Mouse (Mus musculus) C2C12 (cell line): ENCODE measurements around the gene Mctp1.

Experiments
- CEBPB ChIP-seq: IDR thresholded peaks from one replicate; pipeline ENCODE4 v1.6.1; 2011; ENCODE audit warnings: low read depth, mild to moderate bottlenecking, control low read depth, moderate library complexity
- CTCF ChIP-seq: IDR thresholded peaks from one replicate; pipeline ENCODE4 v1.5.1; 2011; ENCODE audit not compliant: control insufficient read depth, insufficient read depth, insufficient read length
- FOSL1 ChIP-seq: IDR thresholded peaks from one replicate; pipeline ENCODE4 v1.8.0; 2011; ENCODE audit warnings: mild to moderate bottlenecking, low read length; ENCODE audit not compliant: poor library complexity, insufficient read depth, severe bottlenecking
- MAX ChIP-seq: IDR thresholded peaks from one replicate; pipeline ENCODE4 v1.6.1; 2011; ENCODE audit warnings: mild to moderate bottlenecking, control low read depth
- MYOG ChIP-seq: IDR thresholded peaks from one replicate; pipeline ENCODE4 v1.6.1; 2011; ENCODE audit not compliant: control insufficient read depth, insufficient read length; ENCODE audit errors: extremely low read depth
- USF1 ChIP-seq: IDR thresholded peaks from one replicate; pipeline ENCODE4 v1.6.1; 2011; ENCODE audit warnings: low read depth, mild to moderate bottlenecking, control low read depth, moderate library complexity

DNA sequence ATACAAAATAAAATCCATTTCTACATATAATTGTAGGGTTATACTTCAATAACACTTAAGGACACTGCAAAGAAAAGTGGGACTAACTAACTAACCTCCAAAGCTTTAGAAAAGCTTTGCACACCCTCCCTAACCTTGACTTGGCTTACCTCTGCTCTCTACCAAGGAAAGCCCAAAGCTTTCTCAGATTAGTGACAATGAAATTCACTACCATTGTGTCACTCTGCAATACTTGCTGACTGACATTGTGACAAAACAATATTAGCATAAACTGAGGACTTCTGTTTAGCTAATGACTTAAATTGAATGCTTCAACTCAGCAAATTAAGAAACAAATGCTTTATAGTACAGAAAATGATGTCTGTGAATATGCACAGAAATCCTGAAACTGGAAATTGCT, 687.7 kb downstream of the Mctp1 start:
- no peak for TF ChIP-seq MAX
- no peak for TF ChIP-seq CTCF
- no peak for TF ChIP-seq CEBPB
- no peak for TF ChIP-seq MYOG
- no peak for TF ChIP-seq USF1
- no peak for TF ChIP-seq FOSL1
